Mouse (Mus musculus) left cerebral cortex, postnatal 4 days (tissue): ENCODE results near the gene Zmat3. TPM values are rescaled to one million over a fixed set of nuclear protein-coding genes. Genes with fewer than 3 reads are reported as not detected.

Experiments
- DNase-seq: peaks from one replicate; pipeline ENCODE4 v3.0.0-alpha.2; 2022
- intact Hi-C: fragments of 180-260 bp; cut with DNase I; formaldehyde crosslinking; loops from one replicate; pipeline ENCODE4 v1.15.1; 2025
- total RNA-seq, 2 experiments: library from RNA; stranded (reverse); gene quantifications; 2 replicates each; pipeline ENCODE4 v1.2.3; 2021

Gene Zmat3
- total RNA-seq, result 10 to 100 TPM; 41.2 to 43.3 TPM

DNA sequence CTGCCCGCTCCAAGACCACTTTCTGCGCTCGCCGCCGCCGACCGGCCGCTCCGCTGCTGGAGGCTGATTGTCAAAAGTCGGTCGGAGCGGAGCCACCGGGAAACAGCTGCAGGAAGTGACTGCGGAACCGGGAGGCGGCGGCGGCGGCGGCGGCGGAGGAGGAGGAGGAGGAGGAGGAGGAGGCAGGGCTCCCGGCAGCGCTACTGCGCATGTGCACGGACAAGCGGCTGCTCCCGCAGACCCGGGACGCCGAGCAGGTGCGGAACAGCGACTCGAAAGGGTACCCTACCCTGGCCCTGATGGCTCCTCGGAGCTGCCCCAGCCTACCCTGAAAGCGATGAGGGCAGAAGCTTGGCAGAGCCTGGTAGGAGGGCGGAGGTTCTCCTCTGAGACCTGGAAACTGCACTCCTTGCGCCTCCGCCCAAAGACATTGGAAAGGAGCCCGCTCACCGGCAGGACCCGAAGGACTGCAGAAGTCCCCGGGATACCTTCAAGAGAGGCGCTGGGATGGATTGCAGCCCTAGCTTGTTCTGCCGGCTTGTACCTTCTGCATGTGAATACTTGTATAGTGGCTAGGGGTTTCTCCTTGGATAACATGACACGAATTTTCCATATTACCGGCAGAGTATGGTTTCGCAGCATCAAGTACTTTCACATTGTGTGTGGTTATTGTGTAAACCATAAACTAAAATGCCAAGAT is at the start of gene Zmat3:
Gene Zmat3 (minus strand): TSS at position 469 of the 700 bp plus-strand sequence.
- DNase-seq, result peak; percentile 85
- intact Hi-C loops, result no loop called here

DNA sequence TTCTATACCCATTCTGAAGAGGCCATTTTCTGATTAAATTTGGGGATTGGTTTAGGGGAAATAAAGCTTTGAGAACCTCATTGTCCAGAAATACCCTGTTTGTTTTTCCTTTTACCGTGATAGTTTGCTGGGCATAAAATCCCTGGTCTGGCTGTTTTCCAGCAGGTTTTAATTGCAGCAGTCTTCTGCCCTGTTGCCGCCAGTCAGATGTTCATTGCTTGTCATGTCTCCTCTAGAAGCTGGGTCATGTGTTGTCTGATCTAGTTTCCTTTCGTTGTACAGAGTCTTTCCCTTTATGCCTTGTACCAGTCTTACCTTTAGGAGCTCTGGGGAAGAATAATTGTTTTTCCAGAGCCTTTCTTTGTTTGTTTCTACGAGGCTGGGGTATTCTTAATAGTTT is 48.6 kb upstream of the Zmat3 start:
- intact Hi-C loops, result no loop called here
- peak; percentile 13 for DNase-seq

DNA sequence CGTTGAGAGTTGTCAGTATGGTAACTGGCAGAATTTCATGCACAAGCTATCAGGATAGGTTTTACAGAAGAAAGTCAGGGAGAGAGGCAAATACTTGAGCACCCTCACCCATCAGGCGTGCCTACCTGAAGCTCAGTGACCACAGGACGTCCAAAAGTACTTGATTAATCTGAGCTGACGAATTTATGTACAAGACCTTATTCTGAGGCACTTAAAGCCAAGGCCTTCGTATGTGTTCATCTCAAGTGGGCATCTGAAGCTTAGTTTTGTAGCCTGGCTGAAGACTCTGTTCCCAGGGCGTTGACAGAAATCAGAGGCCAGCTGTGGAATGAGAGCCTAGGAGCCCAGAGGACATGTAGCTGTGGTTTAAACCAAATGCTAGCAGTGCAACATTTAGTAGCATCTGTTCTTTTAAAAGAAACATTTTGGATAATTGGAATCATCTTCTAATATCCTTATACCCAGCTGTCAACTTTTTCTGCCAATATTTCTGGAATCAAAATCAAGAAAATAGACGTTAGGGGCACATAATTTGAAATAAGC is 46.8 kb upstream of the Zmat3 start:
- DNase-seq, result no peak
- intact Hi-C loops, result no loop called here

DNA sequence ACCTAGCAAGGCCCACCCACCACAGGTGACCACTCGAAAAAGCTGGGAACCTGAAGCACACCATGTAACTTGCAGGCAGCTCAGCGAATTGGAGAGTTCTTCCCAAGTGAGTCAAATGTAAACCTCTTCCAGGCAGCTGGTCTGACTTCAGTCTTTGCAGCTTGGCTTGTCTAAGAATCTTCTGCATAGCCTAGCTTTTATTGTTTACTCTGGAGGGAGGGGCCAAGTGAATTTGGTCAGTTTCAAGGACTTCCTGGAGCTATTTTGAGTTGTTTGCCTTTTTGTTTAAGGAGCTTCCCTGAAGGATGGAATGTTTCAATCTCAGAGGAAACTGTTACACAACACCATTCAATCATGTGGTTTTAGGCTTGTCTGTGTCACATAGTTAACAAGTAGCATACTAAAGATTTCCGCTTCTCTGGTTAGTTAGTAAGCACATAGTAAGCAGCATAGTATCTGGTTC is 43.0 kb upstream of the Zmat3 start:
- intact Hi-C loops, result no loop called here
- no peak for DNase-seq

DNA sequence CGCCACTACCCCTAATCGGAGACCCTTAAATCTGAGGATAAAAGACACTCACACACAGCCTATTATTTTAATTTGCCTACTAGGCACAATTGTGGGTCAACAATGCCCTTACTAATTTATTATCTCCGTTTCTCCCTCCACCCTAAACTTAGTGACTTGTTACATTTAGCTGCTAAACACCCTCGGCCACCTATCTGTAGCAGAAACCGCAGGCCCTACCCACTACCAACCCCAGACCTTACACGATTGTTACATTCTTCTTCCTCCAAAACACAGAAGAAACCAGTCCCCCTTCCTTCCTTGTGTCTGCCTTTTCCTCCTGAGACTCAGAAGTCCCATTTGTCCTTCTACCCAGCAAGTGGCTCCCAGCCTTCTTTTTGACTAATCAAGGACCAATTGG is 41.0 kb upstream of the Zmat3 start:
- no peak for DNase-seq
- intact Hi-C loops, result no loop called here

DNA sequence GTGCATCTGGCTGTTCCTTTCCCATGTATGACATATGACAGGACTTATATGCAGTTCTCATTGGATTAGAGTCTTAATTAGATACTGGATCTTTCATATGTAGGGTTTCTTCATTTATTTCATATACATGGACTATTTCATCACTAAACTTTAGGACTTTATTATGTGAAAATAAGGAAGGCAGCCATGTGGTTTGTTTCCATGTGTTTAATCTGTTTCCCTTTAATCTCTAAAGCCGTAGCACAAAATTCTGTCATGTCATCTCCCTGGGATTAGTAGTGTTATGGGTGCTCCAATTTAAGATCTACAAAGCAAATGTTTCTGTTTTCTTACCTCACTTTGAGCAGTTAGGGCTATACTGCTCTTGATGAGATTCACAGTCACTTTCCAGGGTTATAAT is 39.9 kb upstream of the Zmat3 start:
- no peak for DNase-seq
- intact Hi-C loops, result no loop called here

DNA sequence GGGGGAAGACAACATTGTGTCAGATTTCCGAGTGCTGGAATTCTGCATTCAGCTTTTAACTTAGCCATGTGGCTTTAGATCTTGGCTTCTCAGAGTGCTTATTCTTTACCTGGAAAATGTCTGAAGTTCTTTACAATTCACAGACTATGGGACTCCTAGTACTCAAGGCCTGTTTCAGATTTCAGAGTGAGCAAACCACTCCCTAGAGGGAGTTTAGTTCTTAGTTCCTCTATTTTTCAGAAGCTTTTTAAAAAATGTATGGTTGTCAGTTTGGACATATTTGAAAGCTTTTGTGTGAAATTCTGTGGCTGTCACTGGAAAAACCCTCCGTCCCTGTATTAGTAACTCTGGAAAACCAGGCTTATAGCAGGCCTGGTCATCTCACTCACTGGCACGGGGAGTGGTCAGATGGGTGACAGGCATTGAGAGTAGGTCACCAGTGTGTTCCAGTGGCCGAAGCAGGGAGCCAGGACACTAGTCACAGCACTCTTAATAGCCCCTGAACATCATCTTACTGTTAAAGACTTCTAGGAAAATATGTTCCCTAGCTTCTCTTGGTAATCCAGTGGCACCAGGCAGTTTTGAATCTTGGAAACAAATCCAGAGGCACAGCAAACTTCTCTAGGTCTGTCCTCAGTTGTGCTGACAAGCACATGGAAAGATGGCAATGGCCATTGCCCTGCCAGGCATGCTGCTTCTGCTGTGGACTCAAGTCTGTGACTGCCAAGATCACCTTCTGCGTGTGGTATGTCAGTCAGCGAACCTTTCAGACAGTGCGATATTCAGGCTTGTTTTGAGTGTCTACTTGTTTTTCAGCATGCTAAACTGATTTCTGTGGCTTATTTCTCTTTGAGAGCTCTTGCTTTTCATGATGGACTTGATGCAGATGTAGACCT is 37.4 kb upstream of the Zmat3 start:
- DNase-seq, result no peak
- intact Hi-C loops, result no loop called here

DNA sequence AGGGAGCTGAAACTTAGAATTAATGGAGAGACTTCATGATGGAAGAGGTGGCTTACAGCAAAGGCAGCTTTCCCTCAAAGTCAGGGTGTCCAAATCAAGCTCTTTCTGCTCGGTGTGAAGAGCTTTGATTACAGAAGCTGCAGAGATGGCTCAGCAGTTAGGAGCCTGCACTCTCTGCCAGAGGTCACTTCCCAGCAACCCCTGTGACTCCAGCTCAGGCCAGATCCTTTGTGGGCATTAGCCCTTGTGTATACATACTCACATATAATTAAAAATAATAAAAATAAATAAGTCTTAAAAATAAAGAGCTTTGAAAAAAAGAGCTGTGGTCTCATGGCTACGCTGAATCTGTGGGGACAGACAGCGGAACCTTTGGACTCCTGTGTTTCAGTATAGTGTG is 35.8 kb upstream of the Zmat3 start:
- DNase-seq, result no peak
- intact Hi-C loops, result no loop called here

DNA sequence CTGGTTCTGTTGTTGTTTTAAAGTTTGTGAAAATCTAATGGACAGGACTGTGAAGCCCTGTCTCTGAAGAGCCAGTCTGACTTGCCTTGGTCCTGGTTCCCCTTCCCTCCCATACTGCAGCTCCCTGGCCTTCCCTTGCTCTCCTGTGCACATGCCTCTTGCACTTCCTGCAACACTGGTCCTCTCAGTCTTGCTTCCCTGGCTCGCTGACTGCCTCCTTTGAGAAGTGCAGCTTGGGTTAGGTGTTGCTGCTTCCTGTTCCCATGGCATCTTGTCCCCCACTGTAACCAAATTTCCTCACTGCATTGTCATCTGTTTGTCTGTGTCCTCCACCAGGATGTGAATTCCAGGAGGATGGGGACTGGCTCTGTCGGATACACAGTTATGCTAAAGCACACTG is 34.1 kb upstream of the Zmat3 start:
- intact Hi-C loops, result no loop called here
- no peak for DNase-seq

DNA sequence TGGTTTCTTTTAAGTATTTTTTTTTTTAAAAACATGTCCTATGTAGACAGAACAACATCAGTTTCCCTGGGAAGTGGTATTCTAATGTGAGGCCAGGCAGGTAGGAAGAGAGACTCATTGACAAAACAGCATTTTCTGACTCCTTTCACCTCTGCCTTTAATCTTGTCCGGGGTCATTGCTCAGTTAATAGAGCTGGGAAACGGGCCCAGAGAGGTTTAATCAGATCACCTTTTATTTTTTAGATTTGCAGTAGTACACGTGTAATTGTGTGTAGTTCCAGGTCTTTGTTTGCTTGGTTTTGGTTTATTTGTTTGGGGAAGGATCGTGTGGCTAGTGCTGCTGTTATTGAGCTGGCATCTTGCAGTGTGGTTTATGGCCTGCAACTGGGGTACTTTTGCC is 33.6 kb upstream of the Zmat3 start:
- DNase-seq, result no peak
- intact Hi-C loops, result no loop called here

DNA sequence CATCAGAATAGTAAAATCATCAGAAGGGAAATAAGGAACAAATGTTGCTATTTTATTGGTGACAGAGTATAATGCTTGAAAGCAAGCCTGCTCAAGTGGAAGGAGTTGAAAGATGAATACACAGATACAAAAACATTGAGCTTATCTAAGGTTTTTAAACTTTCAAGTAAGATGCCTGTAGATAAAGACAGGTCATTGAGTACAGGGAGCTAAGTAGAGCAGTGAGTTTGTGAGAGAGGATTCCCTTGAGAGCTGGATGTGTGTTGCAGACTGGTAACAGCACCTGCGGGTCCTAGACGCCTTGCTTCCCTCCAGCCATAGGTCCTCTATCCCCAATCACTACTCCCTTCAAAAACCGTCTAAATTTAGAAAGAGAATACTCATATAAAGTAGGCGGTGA is 32.8 kb upstream of the Zmat3 start:
- intact Hi-C loops, result no loop called here
- no peak for DNase-seq

DNA sequence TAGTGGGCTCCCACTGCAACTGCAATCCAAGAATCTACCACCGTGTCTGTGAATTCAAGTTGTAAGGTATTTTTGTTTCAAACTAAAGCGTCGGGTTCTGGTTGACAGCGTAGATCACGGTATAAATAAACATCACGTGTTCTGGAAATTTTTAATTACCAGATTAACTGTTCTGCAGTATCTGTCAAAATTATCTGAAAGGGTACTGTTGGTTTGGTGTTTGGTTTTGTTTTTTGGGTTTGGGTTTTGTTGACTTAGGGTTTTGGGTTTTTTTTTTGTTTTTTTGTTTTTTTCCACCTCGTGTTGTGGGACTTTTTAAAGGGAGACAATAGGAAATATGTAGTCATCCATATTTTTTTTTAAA is 32.3 kb upstream of the Zmat3 start:
- DNase-seq, result no peak
- intact Hi-C loops, result no loop called here

DNA sequence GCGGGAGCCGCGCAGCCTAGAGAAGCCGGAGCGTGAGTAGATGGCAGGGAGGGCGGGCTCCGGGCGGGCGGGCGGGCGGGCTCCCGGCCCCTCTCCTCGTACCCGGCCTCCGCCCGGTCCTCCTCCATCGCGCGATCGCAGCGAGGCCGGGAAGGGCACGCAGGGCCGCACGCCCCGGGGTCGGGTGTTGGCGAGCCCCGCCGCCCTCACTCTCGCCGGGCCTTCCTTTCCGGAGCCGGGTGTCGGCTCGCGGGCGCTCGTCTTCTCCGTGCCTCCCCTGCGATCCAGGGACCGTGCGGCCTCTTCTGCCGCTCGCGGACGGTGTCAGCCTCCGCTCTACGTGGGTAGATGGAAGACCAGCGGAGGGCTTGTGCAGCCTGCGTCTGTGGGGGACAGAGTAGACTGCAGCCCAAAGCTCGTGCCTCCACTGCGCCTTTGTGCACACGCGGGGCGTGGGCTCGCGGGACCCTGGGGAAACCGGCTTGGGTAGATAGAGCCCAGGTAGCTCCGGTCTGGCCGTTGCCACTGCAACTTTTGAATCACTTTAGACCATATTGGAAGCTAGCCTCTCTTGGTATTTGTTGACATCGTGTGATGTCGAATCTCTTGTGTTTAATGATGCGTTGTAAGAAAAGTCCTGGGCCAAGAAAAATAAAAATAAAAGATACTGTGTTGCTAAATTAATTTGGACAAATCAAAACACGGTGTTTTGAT is 31.8 kb upstream of the Zmat3 start, which contains the start of gene Pik3ca:
Gene Pik3ca (plus strand): TSS at position 211 of the 714 bp plus-strand sequence.
- intact Hi-C loops, result no loop called here

DNA sequence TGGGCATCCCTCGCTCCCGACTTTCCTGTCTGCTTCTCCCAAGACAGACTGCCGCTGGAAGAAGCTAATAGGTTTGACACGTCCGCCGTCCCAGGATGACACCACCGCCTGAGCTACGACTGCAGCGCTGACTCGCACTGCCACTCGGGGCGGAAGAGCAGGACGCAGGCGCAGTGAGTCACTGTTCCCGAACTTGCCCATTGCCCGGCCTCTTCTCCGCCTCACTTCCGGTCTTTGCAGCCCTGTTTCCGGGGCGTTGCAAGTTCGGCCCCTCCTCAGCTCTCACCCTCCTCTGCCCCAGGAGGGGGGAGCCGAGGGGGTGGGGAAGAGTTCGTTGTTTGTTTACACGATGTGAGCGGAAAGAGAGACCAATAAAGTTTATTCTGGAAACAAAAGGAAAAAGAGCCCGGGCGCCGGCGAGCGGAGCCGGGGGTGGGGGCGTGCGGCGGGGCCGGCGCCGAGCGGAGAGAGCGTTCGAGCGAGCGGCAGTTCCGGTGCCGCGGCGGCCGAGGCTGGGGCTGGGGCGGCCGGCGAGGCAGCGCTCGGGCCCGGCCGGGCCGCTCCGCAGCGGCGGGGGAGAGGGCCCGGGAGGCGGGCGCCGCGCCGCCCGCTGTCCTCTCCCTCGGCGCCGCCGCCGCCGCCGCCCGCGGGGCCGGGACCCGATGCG is 31.1 kb upstream of the Zmat3 start:
- DNase-seq, result peak; percentile 98
- intact Hi-C loops, result no loop called here

More for the DNA sequence above, 31.8 kb upstream of the Zmat3 start, which contains the start of gene Pik3ca:
- peak; percentile 51 for DNase-seq

DNA sequence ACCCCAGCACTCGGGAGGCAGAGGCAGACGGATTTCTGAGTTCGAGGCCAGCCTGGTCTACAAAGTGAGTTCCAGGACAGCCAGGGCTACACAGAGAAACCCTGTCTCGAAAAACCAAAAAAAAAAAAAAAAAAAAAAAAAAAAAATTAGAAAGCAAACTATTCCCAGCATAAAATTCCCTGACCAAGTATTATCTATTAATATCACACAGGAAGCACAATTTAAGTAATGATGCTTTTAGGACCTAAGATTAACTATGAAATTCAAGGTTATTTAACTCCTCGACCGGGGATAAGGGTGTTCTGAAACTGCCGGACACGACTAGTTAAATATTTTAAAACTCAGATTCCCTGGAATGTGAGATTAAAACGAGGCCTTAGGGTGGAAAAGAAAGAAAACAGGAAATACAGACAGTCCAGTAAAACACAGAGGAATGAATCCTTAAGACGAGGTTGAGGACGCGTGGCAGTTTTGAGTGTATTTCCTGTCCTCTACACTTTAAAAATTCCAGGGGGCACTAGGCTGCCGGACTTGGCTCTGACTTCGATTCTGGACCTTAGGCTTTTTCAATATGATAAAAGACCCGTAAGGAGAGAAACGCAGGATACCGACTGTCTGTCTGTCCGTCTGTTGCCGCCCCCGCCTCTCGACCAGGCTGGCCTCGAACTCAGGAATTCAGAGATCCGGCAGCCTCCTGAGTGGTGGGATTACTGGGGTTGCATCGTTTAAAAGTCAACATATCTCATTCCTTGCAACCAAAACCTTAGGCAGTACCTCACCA is 30.1 kb upstream of the Zmat3 start:
- intact Hi-C loops, result no loop called here

DNA sequence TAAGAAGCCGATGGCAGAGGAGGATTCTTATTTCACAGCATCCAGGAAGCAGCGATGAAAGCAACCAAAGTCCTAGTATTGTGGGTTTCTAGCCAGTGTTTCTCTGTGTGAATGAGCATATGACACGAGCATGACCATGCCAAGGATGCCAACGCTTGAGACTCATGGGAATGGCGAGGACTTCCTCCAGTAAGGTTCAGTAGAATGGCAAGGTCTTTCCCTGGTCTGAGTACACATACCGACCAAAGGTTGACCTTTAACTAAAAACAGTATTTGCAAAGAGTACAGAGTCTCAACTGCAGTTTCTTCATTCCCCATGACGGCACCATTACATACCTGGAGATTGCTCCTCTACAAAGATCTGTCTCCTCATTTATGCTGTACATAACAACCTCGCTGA is 28.2 kb upstream of the Zmat3 start:
- DNase-seq, result no peak
- intact Hi-C loops, result no loop called here

More for the DNA sequence above, 30.1 kb upstream of the Zmat3 start:
- no peak for DNase-seq

DNA sequence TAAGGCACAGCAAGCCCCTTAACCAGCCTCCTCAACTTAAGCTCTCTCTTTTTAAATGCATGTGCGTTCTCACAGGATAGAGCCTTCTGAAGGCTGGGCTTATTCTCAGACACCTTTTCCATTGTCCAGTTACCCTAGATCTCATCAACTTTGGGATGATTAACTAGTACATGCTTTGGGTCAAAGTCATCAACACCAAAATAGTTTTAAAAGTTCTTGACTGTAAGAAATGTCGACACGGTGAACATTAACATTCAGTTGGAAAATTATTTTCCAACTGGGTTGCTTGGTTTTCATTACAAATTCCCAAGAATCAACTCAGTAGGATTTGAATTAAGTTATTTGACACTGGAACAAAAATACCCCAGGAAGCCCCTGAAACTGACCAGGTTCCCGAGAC is 27.0 kb upstream of the Zmat3 start:
- DNase-seq, result no peak
- intact Hi-C loops, result no loop called here

DNA sequence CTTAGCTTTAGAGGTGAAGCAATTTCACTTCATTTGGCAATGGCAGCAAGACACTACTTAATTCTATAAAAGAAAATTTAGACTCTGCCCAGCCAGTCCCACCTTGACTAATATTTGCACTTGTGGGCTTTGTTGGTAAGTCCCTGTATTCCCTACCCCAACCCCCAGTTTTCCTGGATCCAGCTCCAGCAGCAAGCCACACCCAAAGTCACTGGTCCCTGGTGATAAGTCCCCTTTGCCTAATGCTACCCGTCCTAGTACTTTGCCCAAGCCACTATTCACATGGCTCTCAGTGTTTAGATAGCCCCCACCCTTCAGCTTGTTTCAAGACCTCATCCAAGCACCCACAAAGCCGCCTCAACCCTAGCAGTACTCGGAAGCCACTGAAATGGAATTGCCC is 15.7 kb upstream of the Zmat3 start:
- intact Hi-C loops, result no loop called here

DNA sequence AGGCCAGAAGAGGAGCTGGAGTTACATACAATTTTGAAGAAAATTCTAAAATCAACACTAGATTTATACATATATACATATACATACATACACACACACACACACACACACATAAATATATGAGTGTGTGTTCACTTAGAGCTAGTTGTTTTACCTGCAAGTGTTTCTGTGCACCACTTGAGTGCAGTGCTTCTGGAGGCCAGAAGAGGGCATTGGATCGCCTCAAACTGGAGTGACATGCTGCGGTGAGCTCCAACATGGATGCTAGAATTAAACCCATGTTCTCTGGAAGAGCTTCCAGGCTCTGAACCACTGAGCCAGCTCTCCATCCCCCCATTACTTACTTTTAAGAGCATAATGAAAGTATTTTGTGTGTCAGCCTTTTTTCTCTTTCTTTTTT is 14.1 kb upstream of the Zmat3 start:
- DNase-seq, result no peak
- intact Hi-C loops, result no loop called here

More for the DNA sequence above, 15.7 kb upstream of the Zmat3 start:
- DNase-seq, result no peak

DNA sequence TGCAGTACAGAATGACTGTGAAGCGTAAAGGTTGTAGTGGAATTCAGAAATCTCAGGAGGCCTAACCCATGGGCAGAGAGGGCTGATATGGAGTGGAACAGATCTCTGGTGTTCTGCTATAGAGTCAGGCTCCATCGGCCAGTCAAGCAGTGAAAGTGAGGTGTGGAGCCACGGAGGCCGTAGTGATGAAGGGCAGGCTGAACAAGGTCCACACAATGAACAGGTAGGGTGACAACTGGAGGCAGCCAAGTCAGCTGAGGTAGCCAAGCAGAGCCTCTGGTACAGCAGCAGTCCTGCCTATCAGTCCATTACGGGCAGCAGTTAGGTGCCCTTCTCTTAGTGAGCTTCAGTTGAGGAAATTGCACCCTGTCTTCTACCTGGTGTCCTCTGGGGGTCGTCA is 7.4 kb upstream of the Zmat3 start:
- intact Hi-C loops, result no loop called here
- DNase-seq, result no peak
